Mouse (Mus musculus): ENCODE measurements around the gene Tex264. TPM values are rescaled to one million over a fixed set of nuclear protein-coding genes. Genes with fewer than 3 reads are reported as not detected.
A peak's percentile ranks its signal among the peaks of the same experiment; 100 is the strongest.
"Not testable (repeated sequence)": the region's sequence is repeated elsewhere in the genome, so short reads cannot be mapped to it uniquely, and the experiment has no call there.

Tex264 gene
- total RNA-seq, 2 experiments from 2014 or later: 90.6 to 95.8 TPM

DNA sequence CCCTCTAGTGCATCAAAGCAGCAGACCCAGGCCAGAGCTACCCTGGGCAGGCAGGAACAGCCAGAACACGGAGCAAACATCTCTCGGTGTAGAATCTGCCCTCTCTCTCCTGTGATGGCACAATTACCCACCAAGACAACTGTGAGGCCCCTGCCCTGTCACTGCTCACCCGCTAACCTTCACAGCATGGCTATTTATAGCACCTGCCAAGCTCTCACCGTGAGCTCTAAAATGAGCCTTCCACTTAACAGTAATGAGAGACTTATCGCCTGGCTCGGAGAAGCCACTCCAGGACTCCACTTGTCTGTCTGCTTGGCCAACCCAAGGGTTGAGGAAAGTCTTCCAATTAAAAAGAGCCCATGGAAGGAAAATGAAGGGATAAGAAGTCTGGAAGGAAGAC, 22.5 kb downstream of the Tex264 start:
- no peak for DNase-seq

DNA sequence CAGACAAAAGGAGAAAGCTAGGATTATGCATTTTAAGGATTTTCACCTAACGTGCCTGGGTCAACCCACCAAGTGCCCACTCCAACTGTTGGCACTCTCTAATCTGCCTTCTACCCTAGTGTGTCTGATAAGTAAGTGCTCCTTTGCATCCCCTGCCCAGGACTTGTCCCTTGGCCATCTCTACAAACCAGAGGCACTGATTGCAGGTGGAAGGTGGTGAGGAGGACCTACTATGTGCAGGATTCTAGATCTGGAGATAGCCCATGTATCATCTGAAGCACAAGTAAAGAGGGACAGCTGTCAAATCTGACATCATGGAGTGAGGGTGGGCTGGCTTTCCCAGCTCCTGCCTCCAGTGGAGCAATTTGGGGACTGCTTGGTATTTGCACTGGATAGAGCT, 25.8 kb downstream of the Tex264 start:
- no peak for DNase-seq

DNA sequence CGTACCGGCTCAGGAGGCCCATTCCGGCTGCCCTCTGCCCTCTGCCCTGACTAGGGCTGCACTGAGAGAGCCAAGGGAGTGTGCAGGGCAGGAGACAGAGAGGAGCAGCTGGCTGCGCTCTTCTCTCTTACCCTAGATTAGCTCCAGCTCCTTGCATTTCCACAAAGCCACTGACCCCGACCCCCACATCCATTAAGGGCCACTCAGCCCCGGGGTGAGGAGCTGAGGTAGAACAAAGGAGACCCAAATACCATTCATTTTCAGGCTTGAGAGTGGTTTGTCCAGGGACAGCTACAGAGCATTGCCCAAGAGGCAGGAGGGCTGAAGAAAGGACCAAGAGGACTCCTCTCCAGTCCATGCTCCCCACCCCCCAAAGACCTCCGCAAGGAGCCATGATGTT, 26.3 kb downstream of the Tex264 start:
- no peak for DNase-seq

DNA sequence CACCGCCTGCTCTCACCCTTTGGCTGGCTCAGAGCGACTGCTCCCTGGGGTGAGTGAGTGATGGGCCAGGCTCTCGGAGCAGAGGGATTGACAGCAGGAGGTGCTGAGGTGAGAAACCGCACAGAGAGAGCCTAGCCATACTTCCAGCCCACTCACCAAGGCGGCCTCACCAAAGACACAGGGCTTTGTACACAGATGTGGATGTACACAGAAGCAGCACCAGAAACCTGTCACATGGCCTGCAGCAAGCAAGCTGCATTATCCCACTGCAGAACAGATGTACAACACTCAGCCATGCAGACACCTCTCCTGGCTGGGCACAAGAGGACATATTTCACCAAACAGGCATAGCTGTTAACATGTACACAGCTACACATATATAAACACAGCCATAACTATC, 28.1 kb downstream of the Tex264 start:
- no peak for DNase-seq

DNA sequence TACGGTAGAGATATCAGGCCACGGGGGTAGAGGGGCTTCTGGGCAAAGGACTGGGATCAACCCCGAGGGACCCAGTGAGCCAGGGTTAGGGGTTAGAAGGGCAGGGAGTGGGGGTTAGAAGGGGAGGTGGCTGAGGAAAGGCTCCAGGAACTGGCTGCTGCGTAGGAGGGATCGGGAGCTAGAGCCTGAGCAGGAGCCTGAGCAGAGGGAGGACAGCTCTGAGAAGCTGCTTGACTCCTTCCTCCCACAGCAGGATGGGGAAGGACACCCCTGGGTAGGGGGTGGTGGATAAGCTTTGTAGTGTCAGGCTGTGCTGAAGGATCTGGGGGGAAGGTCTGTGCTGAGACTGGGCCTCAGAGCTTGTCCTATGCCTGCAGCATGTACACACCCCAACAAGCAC, 28.9 kb downstream of the Tex264 start:
- DNase-seq: no peak

DNA sequence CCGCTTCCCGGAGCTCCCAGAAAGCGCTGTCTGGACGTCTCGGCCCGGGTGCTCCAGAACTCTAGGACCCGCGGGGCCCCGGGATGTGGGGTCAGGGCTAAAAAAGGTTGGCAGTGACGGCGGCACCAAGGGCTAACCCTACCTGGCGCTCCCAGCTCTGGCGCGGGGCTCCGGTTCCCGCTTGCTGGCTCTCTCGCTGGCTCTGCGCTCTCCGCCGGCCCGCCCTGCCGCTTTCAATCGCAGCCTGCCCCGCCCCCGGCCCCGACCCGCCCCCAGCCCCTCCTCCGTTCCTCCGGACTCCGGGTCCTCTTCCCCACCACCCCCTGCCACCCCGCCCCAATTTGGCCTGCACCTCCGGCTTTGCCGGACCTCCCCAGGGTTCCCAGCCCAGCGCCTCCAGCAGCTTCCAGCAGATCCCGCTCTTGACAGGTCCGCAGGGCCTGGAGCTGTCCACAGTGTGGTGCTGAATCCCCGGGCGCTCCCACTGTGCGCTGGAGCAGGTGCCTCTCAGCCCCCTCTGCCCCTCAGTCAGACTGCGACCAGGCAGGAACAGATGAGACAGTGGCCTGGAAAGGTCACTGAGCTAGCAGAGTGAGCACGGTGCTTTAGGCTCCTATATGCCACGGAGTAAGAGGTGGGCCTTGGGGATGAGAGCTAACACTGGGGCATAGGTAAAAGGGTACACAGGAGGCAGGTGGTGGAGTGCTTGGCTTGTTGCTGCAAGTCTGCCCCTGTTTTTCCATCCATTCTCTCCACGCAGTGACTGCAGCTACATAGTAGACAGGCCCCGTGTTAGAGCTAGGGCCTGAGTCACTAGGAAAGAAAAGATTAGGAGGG, 29.6 kb downstream of the Tex264 start, which contains the start of gene Grm2:
Gene Grm2 (minus strand): TSS at position 199 of the 837 bp plus-strand sequence.
- DNase-seq: peak in 1 of 2 experiments; percentile 29

DNA sequence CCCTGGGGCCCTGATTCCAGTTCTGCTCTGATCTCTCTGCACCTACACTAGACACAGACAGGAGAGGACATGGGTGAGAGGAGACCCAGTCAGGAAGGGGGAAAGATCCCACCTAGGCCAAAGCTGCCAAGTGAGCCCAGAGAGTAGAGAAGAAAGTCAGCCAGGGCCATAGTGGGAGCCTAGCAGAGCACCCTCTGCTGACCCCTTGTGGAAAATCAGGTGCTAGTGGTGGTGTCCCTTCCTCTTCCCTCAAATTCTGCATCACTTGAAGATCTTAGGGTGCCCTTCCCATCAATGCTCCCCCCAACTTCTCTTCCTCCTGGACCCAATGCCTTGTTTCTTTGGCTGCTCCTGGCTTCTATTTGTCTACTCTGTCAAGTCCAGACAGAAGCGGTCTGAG, 33.0 kb downstream of the Tex264 start:
- no peak for DNase-seq

DNA sequence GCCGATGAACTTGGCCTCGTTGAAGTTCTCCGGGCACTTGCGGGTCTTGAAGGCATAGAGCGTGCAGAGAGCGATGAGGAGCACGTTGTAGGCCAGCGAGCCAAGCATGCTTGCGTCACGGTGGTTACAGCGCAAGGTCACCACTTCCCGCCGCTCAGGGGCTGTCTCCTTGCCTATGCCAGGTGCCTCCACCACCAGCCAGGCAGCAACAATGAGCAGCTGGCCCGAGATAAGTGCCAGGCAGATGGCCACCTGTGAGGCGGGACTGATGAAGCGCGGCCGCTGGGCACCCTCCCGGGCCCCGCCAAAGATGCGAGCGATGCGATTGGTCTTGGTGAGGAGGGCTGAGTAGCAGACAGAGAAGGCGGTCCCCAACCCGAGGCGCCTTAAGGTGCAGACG, 38.5 kb downstream of the Tex264 start:
- no peak for DNase-seq

DNA sequence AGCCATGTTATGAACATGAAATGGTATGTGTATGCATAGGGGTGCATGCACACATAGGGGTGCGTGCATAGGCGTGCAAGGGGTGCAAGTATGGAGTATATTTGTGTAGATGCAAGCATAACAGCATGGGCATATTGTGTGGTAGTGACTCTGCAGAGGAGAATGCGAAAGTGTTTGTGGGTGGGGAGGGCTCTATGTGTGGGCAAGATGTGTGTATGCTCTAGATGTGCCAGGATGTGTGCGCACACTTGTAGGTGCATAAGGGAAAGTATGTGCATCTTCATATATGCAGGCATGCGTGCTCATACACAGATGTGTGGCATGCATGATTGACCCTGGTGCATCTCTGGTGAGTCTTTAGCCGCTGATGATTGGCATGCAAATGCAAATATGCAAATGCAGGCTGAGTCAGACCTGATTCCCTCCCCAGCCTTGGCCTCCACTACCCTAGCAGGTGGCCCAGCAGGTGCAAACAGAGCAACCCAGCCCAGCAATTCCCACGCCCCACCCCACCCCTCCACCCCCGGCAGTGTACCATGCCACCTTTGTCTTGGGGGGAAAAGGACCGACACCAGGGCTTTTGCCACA, 39.9 kb downstream of the Tex264 start:
- DNase-seq: no peak

DNA sequence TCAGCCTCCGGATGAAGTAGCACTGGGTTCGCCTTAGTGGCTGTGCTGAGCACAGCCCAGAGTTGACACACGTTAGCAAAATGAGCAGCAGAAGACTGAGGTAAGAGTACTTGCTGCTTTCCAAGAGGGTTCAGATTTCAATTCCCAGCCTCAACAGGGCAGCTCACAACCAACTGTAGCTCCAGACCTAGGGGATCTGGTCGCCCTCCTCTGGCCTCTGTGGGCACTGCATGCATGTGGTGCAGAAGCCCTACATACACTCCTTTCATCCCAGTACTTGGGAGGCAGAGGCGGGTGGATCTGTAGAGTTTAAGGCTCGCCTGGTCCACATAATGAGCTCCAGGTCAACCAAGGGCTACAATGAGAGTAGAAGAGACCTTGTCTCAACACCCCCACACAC, 41.9 kb downstream of the Tex264 start:
- DNase-seq: no peak

DNA sequence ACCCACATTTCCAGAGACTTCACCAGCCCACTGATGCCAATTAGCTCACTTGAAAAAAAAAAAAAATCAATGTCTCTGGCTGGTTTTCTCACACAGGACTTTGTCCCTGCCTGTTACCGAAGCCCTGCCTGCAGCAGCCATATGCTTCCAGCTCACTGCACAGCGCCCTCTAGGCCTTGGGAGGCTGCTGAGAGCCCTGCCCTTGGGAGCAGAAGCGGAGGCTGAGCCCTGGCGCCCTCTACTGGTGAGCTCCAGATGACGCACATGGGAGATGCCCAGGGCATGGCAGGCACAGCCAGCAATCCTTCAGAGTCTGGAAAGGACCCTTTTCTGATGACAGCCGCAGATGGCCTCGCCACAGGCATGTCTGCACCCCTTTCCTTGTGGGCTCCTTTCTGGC, 42.6 kb downstream of the Tex264 start:
- peak; percentile 77 to 79 for DNase-seq

DNA sequence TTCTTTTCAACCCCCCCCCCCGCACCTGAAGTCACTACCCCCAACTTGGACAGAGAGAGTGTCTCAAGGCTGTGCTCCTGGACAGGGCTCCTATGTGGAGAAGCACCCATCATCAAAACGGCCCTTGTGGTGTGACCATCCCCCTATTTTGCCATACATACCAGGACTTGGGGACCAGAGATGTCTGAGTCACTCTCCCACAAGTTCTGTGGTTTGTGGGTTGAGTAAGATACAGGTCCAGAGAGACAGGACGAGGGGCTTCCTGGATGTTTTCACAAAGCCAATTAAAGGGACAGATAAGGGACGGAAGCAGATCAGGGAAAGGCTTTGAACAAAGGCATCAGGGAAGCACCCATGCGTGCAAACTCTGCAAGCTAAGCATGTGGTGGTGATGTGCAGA, 44.4 kb downstream of the Tex264 start:
- DNase-seq: no peak

DNA sequence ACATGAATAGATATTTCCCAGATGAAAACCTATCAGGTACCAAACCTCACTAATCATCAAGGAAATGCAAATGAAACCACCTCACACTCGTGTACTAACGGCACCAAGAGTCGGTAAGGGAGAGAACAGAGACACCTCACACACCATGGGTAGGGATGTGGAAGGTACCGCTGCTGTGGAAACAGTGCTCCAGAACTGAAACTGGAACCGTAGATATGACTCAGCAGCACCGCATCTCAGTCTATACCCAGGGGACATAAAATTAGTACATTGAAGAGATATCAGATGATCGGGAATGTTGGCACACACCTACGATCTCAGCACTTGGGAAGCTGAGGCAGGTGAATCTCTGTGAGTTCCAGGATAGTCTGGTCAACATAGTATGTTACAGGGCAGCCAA, 47.6 kb downstream of the Tex264 start:
- no peak for DNase-seq

DNA sequence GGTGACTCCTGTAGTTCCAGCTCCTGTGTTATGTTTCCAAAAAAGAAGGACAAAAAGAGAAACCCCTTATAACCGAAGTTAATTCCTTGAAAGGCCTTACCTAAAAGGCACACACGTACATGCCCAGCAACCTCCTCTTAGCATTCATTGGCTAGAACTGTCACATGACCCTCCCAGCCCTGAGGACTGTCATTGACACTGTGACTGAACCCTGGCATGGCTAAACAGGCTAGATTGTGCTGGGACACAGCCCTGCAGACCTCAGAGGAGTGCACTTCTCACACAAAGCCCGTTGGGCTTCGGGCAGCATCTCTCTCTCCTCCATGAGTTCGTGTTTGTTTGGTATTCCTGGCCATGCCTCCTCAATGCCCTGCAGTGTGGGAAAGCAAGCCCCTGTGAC, 53.5 kb downstream of the Tex264 start:
- DNase-seq: no peak

DNA sequence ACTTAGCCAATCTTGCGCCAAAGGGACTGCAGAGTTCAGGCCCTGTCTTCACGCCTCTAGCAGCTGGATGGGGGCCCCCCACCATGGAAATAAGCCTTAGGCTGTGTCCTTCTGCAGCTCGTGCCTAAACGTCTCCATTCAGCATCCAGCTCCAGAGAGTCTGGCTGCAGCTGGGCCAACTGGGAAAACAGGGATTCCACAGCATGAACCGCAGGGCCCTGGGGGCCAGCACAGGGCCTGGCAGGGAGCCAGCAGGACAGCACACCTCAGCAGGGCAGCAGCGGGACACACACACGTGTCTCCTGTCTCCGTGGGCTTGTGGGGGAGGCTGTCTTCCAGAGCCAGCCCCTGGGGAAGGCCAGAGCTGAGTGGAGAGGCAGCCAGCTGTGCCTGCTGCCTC, 57.9 kb downstream of the Tex264 start:
- DNase-seq: not testable (repeated sequence)

DNA sequence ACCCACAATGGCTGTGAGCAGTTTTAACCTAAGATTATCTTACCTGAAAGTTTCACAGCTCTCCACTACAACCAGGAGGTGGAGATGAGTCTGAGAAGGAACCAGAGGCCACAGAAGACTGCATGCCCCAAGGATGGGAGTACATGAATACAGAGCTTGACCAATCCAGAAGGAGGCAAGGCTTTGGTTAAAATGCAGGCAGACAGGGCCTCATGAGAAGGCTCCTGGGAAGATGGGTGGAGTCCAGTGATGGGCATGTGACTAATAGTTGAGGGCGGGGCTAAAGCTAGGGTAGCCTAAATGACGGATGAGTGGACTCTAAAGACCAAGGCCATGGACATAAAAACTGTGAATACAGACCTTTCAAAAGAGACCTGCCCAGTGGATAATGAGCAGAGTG, 59.4 kb downstream of the Tex264 start, which contains the start of gene Iqcf6:
Gene Iqcf6 (plus strand): TSS at position 301 of the 400 bp plus-strand sequence.
- no peak for DNase-seq

DNA sequence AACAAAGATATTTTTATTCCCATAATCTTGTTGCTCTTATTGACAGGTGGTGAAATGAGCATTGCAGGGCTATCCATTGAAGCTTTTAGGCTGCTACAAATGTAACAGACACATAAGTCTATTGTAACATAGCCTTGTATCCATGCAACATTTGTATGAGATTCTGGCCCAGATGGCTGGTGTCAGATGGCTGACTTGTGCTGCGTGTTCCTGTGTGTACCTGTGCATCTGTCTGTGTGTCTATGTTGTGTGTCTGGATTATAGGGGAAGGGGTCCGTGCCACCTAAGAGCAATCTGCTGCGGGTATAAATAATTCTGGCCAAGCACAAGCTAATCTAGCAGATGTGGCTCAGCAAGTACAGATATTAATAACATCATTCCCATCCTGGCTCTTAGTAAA, 68.2 kb downstream of the Tex264 start:
- peak; percentile 79 to 83 for DNase-seq

DNA sequence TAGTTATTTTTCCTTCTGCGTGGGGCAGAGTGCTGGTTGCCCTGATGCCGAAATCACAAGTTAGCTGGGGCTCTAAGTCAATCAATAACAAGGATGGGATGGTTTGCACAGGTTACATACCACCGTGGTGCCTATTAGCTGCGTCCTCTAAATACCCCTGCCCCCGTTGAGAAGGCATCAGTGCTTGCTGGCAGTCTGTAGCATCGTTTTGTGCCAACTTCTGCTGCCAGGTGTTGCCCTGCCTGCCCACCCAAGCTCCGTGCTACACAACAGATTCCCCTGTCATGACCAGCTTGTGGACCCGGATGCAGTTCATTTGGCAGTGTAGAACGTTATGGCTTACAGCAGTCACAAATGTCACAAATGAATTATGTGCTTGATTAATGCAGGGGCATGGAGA, 69.4 kb downstream of the Tex264 start:
- DNase-seq: no peak

DNA sequence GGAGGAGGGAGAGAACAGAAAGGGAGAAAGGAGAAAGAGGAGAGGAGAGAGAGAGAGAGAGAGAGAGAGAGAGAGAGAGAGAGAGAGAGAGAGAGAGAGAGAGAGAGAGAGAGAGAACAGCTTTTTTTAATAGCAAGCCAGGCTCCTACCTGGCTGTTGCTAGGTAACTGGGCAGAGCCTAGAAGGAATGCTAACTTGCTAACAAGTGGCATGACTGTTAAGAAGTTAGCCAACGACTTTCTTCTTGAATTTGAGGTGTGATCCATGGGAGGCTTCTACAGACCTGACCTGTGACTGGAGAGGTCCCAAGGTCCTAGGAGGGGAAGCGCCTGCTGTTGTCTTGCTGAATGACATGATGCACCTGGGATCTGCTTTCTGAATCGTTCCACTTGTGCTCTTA, 71.1 kb downstream of the Tex264 start:
- no peak for DNase-seq

DNA sequence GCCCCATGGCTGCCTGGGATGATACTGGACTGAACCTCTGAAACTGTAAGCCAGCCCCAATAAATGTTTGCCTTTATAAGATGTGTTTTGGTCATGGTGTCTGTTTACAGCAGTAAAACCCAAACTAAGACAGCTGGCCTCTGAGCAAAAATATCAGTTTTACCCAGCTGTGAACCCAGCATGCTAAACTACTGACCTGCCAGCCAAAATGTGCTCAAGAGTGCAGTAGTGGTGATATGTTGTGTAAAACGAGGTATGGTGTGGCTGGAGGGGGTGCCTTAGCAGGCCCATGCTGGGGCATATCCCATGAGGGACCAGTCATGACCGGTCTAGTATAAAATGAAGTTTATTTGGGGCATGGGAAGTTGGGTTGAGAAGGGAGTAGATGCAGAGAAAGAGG, 71.8 kb downstream of the Tex264 start:
- no peak for DNase-seq

DNA sequence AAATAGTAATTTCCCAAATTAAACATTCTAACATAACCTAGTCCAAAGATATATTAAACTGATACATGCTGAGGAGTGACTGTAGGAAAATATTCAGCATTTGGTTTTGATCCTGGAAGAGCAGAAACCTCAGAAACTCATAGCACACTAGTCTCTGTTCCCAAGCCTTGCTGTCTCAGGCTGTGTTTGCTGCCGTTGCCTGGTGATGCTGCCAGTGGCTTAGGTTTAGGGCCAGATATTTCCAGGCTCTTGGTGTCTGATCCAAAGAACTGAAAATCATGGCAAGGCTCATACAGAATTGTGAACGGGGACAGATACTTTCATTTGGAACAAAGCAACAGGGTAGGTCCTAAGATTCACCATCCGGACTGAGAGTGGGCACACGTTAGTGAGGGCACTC, 75.0 kb downstream of the Tex264 start:
- no peak for DNase-seq

Measured in layer of hippocampus, postnatal 36 days (tissue).